Mouse (Mus musculus): Measurements from ENCODE around the gene Ldhal6b. TPM values are rescaled to one million over a fixed set of nuclear protein-coding genes. Genes with fewer than 3 reads are reported as not detected.

The Ldhal6b gene
- total RNA-seq, 2 experiments from 2014 or later = 1.4 TPM; not detected in 1

DNA sequence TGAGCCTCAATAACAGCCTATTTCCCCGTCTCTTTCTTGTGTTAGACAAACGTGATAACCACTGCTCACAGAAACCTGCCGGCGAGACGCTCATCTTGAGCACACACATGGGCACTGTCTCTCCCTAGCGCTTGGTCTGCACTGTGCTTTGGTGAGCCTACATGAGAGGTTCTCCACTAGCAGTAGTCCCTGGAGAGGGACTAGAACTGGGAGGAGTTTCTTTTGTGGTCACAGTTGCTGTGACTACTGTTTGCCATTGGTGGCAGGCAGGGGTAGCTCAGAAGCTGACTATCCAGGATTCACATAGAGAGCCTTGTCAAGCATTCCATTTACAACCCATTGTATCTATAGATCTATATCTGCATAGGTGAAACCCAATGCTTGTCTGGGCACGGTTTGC, 5.8 kb downstream of the Ldhal6b start:
- ATAC-seq (replicated peaks; ENCODE audit: low FRiP score, low TSS enrichment, poor library complexity, severe bottlenecking) = peak; percentile 74

GRCm38 (mm10) chr17:5412301-5412700, 6.3 kb downstream of the Ldhal6b start:
- no peak for ATAC-seq (replicated peaks; ENCODE audit: low FRiP score, low TSS enrichment, poor library complexity, severe bottlenecking)

- ATAC-seq (replicated peaks; ENCODE audit: low FRiP score, low TSS enrichment, poor library complexity, severe bottlenecking) = no peak
Observed at GRCm38 (mm10) chr17:5411205-5411604, 7.4 kb downstream of the Ldhal6b start.

DNA sequence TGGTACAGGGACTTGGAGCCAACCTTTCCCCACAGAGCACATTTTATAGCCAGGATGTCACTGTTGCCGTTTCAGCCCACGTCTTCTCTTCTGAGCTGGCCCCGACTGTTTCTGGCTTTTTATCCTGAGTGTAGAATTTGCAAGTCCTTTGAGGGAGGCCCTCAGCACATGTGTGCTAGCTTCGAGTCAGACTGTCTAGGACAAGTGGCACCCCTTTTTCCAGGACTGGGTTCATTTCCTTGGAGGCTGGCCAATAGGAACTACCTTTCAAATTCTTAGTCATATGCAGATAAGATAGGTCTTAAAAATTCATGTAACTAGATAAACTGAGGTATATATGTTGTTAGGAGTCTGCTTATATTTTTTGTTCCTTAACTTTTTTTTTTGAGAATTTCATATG, 8.2 kb downstream of the Ldhal6b start:
- no peak for ATAC-seq (replicated peaks; ENCODE audit: low FRiP score, low TSS enrichment, poor library complexity, severe bottlenecking)

DNA sequence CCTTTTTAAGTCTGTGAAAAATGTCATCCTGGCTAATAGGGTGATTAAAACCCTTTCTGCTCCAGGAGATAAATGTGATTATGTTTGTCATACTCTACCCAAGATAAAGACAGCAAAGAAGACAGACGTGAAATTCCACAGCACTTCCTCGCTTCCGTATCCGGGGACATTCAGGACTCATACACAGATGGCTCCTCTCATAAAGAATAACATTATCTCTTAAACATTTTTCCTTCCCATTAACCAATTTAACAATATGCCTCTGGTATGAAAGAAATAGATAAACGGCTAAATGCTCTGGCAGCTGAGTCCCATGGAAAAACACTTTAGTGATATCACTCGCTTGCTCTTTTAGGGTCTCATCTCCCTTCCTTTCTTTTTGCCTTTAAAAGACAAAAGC, 11.5 kb downstream of the Ldhal6b start:
- no peak for ATAC-seq (replicated peaks; ENCODE audit: low FRiP score, low TSS enrichment, poor library complexity, severe bottlenecking)

DNA sequence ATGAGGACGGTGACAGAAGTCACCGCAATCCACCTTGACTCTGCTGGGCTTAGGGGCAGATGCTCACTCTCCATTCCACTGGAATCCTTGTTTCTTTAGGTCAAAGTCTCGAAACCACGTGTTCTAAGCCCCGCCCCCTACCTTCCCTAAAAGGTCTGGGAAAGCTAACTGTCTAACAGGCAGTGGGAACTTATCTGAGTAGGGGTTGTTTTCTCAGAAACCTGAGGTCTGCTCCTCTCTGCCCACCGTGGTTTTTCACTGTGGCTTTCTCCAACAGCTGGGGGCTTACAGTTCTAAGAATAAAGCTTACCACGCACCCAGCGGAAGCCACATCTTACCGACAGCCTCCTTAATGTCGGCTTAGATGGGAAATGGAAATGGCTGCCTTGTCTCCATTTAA, 12.0 kb downstream of the Ldhal6b start:
- no peak for ATAC-seq (replicated peaks; ENCODE audit: low FRiP score, low TSS enrichment, poor library complexity, severe bottlenecking)

DNA sequence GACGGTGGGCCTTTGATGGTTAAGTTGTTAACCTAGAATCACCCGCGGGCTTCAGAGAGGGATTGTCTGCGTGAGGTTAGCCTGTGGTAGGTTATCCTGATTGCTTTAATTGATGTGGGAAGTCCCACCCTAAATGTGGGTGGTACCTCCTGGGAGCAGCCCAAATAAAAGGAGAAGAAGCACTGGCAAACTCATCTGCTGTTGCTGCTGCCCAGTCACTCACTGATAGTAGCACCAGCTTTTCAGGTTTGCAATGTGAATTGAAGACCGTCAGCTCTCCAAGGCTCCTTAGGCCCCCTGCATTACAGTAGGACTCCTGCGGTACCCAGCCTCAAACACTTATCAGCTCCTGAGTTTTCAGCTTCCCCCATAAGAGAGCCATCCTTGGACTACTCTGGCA, 14.7 kb downstream of the Ldhal6b start:
- ATAC-seq (replicated peaks; ENCODE audit: low FRiP score, low TSS enrichment, poor library complexity, severe bottlenecking) = no peak

DNA sequence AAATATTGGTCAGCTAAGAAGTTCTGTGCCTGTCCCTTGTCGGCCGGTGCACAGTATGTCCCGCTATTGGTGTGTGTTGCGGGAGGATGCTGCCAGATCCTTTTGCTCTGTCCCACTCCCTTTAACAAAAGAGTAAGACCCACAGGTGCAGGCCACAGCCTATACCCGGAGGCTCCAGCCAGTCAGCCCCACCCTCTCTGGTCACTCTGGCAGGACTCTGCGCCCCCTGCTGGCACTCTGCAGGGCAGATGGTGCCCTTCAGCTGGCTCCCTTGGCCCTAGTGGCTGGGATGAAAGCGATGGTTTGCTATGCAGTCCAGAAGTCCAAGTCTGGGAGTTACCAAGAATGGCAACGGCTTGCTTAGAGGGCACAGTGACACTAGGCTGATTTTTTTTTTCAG, 15.9 kb downstream of the Ldhal6b start:
- ATAC-seq (replicated peaks; ENCODE audit: low FRiP score, low TSS enrichment, poor library complexity, severe bottlenecking) = peak; percentile 83

DNA sequence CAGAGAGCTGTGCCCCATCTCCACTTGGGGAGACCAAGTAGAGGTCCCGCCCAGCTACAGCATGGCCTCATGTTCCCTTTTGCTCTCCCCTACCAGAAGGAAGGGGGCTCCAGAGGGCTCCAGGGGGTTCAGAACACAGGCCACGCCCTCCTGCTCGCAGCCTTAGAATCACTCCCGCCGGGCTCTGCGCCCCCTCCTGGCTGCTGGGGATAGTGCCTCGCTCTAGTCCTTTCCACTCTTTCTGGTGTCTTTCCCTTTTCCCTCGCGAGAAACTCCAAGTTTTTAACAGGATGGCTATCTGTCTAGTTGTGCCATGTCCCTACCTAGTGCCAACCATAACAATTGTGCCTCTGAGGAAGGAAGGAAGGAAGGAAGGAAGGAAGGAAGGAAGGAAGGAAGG, 16.5 kb downstream of the Ldhal6b start:
- peak; percentile 74 for ATAC-seq (replicated peaks; ENCODE audit: low FRiP score, low TSS enrichment, poor library complexity, severe bottlenecking)

GRCm38 (mm10) chr17:5401288-5401687, 17.3 kb downstream of the Ldhal6b start:
- no peak for ATAC-seq (replicated peaks; ENCODE audit: low FRiP score, low TSS enrichment, poor library complexity, severe bottlenecking)

GRCm38 (mm10) chr17:5400435-5401090, 18.0 kb downstream of the Ldhal6b start:
- no peak for ATAC-seq (replicated peaks; ENCODE audit: low FRiP score, low TSS enrichment, poor library complexity, severe bottlenecking)

GRCm38 (mm10) chr17:5397148-5398007, 21.2 kb downstream of the Ldhal6b start:
- peak; percentile 89 for ATAC-seq (replicated peaks; ENCODE audit: low FRiP score, low TSS enrichment, poor library complexity, severe bottlenecking)

DNA sequence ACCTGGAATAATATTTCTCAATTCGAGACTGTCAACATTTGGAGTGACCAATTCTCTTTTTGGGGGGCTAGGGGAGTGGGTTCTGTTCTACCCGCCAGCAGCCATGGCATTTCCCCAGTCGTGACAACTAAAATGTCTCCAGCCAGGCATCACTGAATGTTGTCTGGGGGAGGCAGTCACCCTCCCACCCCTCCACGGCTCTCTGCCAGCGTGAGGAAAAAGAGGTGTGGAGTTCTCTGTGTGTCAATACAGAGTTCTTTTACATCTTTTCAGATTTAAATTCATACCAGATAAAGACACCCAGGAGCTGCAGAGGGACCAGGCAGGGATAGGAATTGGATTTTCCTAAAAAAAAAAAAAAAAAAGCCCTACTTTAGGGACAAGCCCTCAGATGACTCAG, 22.4 kb downstream of the Ldhal6b start:
- no peak for ATAC-seq (replicated peaks; ENCODE audit: low FRiP score, low TSS enrichment, poor library complexity, severe bottlenecking)

DNA sequence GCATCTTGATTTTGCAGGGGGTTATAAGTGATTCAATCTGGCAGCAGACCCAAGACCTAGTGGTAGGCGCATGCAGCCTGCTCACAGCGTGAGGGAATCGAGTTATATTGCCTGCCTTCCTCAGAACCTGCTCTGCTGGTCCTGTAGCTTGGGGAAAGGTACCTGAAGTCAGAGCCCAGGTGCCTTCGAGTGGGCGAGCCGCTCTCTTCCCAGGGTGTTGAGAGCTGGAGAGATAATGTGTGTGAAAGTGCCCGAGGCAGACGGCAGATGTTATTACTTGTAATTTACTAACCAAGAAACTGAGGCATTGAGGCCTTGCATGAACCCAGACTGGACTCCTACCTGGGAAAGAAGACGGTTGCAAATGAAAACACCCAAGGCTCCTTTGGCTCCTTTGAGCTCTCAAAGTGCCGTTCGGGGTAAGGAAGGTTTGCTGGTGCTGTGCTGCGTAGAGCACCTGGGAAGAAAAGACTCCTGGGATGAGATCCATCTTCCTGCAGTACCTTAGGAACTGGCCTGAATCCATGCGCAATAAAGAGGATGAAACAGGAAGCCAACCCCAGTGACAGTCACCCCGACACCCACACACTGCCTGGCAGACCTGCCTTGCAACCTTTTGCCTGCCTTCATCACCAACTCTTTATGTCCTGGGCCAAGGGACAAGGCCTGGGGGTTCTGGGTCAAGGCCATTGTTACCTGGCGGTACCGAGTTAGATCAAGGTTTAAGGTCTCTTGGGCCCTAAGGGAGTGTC, 22.9 kb downstream of the Ldhal6b start:
- ATAC-seq (replicated peaks; ENCODE audit: low FRiP score, low TSS enrichment, poor library complexity, severe bottlenecking) = no peak

DNA sequence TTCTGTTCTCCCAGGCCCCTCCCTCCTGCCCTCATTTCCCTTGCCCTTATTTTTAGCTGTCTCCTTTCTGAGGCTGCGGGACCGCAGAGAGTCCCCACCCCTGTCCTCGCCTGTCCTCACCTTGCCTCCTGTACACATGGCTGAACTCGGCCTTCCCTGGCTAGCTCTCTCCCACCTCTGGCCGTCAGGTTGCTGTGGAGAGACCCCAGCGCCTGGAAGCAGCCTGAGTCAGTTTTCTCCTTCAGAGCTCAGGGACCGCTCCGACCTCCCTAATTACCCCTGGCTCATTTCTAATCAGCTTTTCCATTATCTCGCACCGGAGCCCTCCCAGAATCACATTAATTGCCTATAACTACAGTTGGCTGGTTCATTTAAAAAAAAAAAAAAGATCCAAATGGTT, 27.9 kb downstream of the Ldhal6b start:
- no peak for ATAC-seq (replicated peaks; ENCODE audit: low FRiP score, low TSS enrichment, poor library complexity, severe bottlenecking)

GRCm38 (mm10) chr17:5388351-5388750, 30.2 kb downstream of the Ldhal6b start:
- no peak for ATAC-seq (replicated peaks; ENCODE audit: low FRiP score, low TSS enrichment, poor library complexity, severe bottlenecking)

- ATAC-seq (replicated peaks; ENCODE audit: low FRiP score, low TSS enrichment, poor library complexity, severe bottlenecking) = no peak
Observed at GRCm38 (mm10) chr17:5386885-5387545, 31.6 kb downstream of the Ldhal6b start.

DNA sequence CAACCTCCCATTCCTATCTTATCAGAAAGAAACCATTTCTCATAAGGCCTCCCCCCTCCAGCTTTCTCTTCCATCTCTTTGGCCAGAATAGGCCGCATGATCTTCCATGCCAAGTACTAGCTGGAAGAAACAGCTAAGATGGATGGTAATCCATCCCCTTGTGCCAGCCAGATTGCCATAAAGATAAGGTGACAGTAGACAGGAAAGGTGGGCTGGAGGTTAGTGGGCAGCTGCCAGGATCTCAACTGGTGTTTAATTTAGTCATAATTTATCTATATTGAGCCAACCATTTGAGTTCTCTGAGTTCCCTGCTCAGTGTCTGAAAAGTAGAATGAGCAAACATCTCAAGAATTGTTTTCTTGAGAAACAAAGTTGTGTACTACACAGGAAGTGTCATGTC, 32.9 kb downstream of the Ldhal6b start:
- no peak for ATAC-seq (replicated peaks; ENCODE audit: low FRiP score, low TSS enrichment, poor library complexity, severe bottlenecking)

GRCm38 (mm10) chr17:5377930-5378310, 40.6 kb downstream of the Ldhal6b start:
- ATAC-seq (replicated peaks; ENCODE audit: low FRiP score, low TSS enrichment, poor library complexity, severe bottlenecking) = peak; percentile 88
